Mouse (Mus musculus) embryonic facial prominence, embryonic 15.5 days (tissue): ENCODE measurements around the gene Igsf23. TPM values are rescaled to one million over a fixed set of nuclear protein-coding genes. Genes with fewer than 3 reads are reported as not detected.

ENCODE experiments used
- ATAC-seq: fragments of 200-750 bp; cut with Nextera tagmentation; 2 replicates; pipeline ENCODE4 v1.8.0; 2017; ENCODE audit warnings: low read depth, moderate TSS enrichment; ENCODE audit not compliant: insufficient number of reproducible peaks, low FRiP score, low TSS enrichment
- H3K27ac ChIP-seq: fragments of 300-500 bp; sonication (generic); replicated peaks from 2 replicates; pipeline ENCODE4 v1.5.1; 2015; ENCODE audit warnings: mild to moderate bottlenecking, inconsistent platforms
- H3K27me3 ChIP-seq: fragments of 300-500 bp; sonication (generic); 2 replicates; pipeline ENCODE4 v1.6.1; 2015; ENCODE audit warnings: inconsistent platforms
- H3K36me3 ChIP-seq: fragments of 300-500 bp; sonication (generic); 2 replicates; pipeline ENCODE4 v1.6.1; 2015; ENCODE audit warnings: mild to moderate bottlenecking, inconsistent platforms
- H3K4me1 ChIP-seq: fragments of 300-500 bp; sonication (generic); 2 replicates; pipeline ENCODE4 v1.6.1; 2015; ENCODE audit warnings: inconsistent platforms
- H3K4me2 ChIP-seq: fragments of 300-500 bp; sonication (generic); replicated peaks from 2 replicates; pipeline ENCODE4 v1.6.1; 2015; ENCODE audit warnings: mild to moderate bottlenecking, inconsistent platforms
- H3K4me3 ChIP-seq: fragments of 300-500 bp; sonication (generic); replicated peaks from 2 replicates; pipeline ENCODE4 v1.5.1; 2015; ENCODE audit warnings: mild to moderate bottlenecking, inconsistent platforms
- H3K9ac ChIP-seq: fragments of 300-500 bp; sonication (generic); 2 replicates; pipeline ENCODE4 v1.6.1; 2015; ENCODE audit warnings: inconsistent platforms
- H3K9me3 ChIP-seq: fragments of 300-500 bp; sonication (generic); replicated peaks from 2 replicates; pipeline ENCODE4 v1.6.1; 2016; ENCODE audit warnings: inconsistent platforms
- WGBS: fragments of 180-500 bp; shearing (Covaris S2); methylation state at CpG from one replicate; pipeline ENCODE4 v1.1.7; 2015; 5-methylcytosine and 5-hydroxymethylcytosine counted together
- polyA plus RNA-seq: library from polyadenylated mRNA; unstranded; fragments of >200 nt; fragmentation: Nextera tagmentation; extraction: Ambion mirVana; gene quantifications from 2 replicates; pipeline ENCODE4 v1.2.1, GENCODE M21; 2015

The Igsf23 gene
- polyA plus RNA-seq, 1 experiment from 2014 or later = 0.11 TPM

GRCm38 (mm10) chr7:19920166-19920505 lies 30.4 kb downstream of the Igsf23 start:
- ATAC-seq = no peak

GRCm38 (mm10) chr7:19914558-19914957 lies 36.0 kb downstream of the Igsf23 start:
- Histone ChIP-seq H3K27me3 (no peaks in the 10 kb centered on the region), H3K9me3 (no peaks in the 10 kb centered on the region), H3K4me1 (no peaks in the 10 kb centered on the region), H3K4me2 (no peak overlapping the region), H3K27ac (no peak overlapping the region), H3K4me3 (no peak overlapping the region), H3K36me3 (peaks cover 46% of the 10 kb centered on the region), H3K9ac (no peak overlapping the region)
- no peak for ATAC-seq
- 90% methylated on average over 7 of the region's 7 CpGs for WGBS

More at GRCm38 (mm10) chr7:19920166-19920505, 30.4 kb downstream of the Igsf23 start:
- Histone ChIP-seq H3K4me2 (peak overlapping the region; percentile 58), H3K36me3 (peaks cover 21% of the 10 kb centered on the region), H3K27ac (no peak overlapping the region), H3K4me1 (peaks cover 8% of the 10 kb centered on the region), H3K27me3 (no peaks in the 10 kb centered on the region), H3K9me3 (no peaks in the 10 kb centered on the region), H3K9ac (peak overlapping the region; percentile 9; the same call in 1 of the 2 replicates), H3K4me3 (peak overlapping the region; percentile 64)
- 34% methylated on average over 4 of the region's 4 CpGs for WGBS

GRCm38 (mm10) chr7:19911695-19912524 lies 38.6 kb downstream of the Igsf23 start:
- Histone ChIP-seq H3K27me3 (no peaks in the 10 kb centered on the region), H3K4me3 (no peak overlapping the region), H3K9ac (no peak overlapping the region), H3K4me2 (no peak overlapping the region), H3K9me3 (no peaks in the 10 kb centered on the region), H3K4me1 (no peaks in the 10 kb centered on the region), H3K36me3 (peaks cover 56% of the 10 kb centered on the region), H3K27ac (no peak overlapping the region)
- WGBS = 84% methylated on average over 23 of the region's 23 CpGs
- no peak for ATAC-seq

- no peak for ATAC-seq
- Histone ChIP-seq H3K4me3 (no peak overlapping the region), H3K4me1 (no peaks in the 10 kb centered on the region), H3K9me3 (no peaks in the 10 kb centered on the region), H3K27me3 (no peaks in the 10 kb centered on the region), H3K27ac (no peak overlapping the region), H3K9ac (no peak overlapping the region), H3K4me2 (no peak overlapping the region), H3K36me3 (peaks cover 56% of the 10 kb centered on the region)
- WGBS = 79% methylated on average over 6 of the region's 6 CpGs
Observed at GRCm38 (mm10) chr7:19911292-19911658, 39.3 kb downstream of the Igsf23 start.

GRCm38 (mm10) chr7:19910421-19911291 lies 39.9 kb downstream of the Igsf23 start:
- H3K27ac ChIP-seq = no peak overlapping the region
- H3K9ac ChIP-seq = no peak overlapping the region
- H3K9me3 ChIP-seq = no peaks in the 10 kb centered on the region
- 49% methylated on average over 21 of the region's 21 CpGs for WGBS
- H3K36me3 ChIP-seq = peaks cover 54% of the 10 kb centered on the region
- no peak overlapping the region for H3K4me2 ChIP-seq
- 0 out of 2 replicates have a peak, but pooled peaks have one; percentile 52 for ATAC-seq
- H3K4me3 ChIP-seq = no peak overlapping the region
- H3K4me1 ChIP-seq = no peaks in the 10 kb centered on the region
- no peaks in the 10 kb centered on the region for H3K27me3 ChIP-seq

GRCm38 (mm10) chr7:19889881-19890280 lies 60.7 kb downstream of the Igsf23 start:
- no peaks in the 10 kb centered on the region for H3K9me3 ChIP-seq
- no peaks in the 10 kb centered on the region for H3K4me1 ChIP-seq
- H3K27ac ChIP-seq = no peak overlapping the region
- no peak overlapping the region for H3K4me2 ChIP-seq
- H3K4me3 ChIP-seq = no peak overlapping the region
- H3K9ac ChIP-seq = no peak overlapping the region
- no peak for ATAC-seq
- WGBS = 50% methylated on average over 8 of the region's 8 CpGs
- H3K27me3 ChIP-seq = no peaks in the 10 kb centered on the region
- H3K36me3 ChIP-seq = no peaks in the 10 kb centered on the region

- Histone ChIP-seq H3K4me2 (no peak within 1 kb of the TSS), H3K36me3 (no peaks in the 10 kb centered on the region), H3K27ac (no peak within 1 kb of the TSS), H3K9me3 (no peaks in the 10 kb centered on the region), H3K4me1 (no peaks in the 10 kb centered on the region), H3K4me3 (no peak within 1 kb of the TSS), H3K9ac (no peak within 1 kb of the TSS), H3K27me3 (no peaks in the 10 kb centered on the region)
- 64% methylated on average over 7 of the region's 7 CpGs for WGBS
- 0 out of 2 replicates have a peak, but pooled peaks have one; percentile 2 for ATAC-seq
Observed at GRCm38 (mm10) chr7:19887849-19888248, 62.7 kb downstream of the Igsf23 start, which contains the start of gene Ceacam19. Gene Ceacam19 (minus strand): TSS chr7:19887965.

Other genes starting within 250 kb of the Igsf23 start
- 146 and 148 TPM in 2 replicates for gene Tomm40, start 235.3 kb downstream of the Igsf23 start, polyA plus RNA-seq
- 79.6 and 86.6 TPM in 2 replicates for gene Nectin2, start 200.3 kb downstream of the Igsf23 start, polyA plus RNA-seq
- 158 and 163 TPM in 2 replicates for gene Bcam, start 179.7 kb downstream of the Igsf23 start, polyA plus RNA-seq
- gene Cblc, start 153.9 kb downstream of the Igsf23 start, polyA plus RNA-seq = 13.2 and 17.2 TPM in 2 replicates
- 4.7 and 6.9 TPM in 2 replicates for gene Bcl3, start 128.0 kb downstream of the Igsf23 start, polyA plus RNA-seq
- gene Gm19345, start 98.8 kb downstream of the Igsf23 start, polyA plus RNA-seq = 0.59 TPM in 1 of 2 replicates, not detected in the other
- gene Ceacam16, start 89.5 kb downstream of the Igsf23 start, polyA plus RNA-seq = not detected in 2 replicates
- 4.1 and 5.5 TPM in 2 replicates for gene Ceacam19, start 62.8 kb downstream of the Igsf23 start, polyA plus RNA-seq
- 13.2 and 14.1 TPM in 2 replicates for gene Pvr, start 29.6 kb downstream of the Igsf23 start, polyA plus RNA-seq
- gene Ceacam20, start 14.7 kb upstream of the Igsf23 start, polyA plus RNA-seq = not detected in 2 replicates
- gene Nlrp9b, start 40.7 kb upstream of the Igsf23 start, polyA plus RNA-seq = not detected in 2 replicates
- gene Vmn1r91, start 148.9 kb upstream of the Igsf23 start, polyA plus RNA-seq = not detected in 2 replicates
- not detected in 2 replicates for gene Gm16442, start 171.8 kb upstream of the Igsf23 start, polyA plus RNA-seq
- gene Vmn1r93, start 188.3 kb upstream of the Igsf23 start, polyA plus RNA-seq = not detected in 2 replicates
- gene Vmn1r94, start 217.6 kb upstream of the Igsf23 start, polyA plus RNA-seq = not detected in 2 replicates
- gene Vmn1r95, start 243.0 kb upstream of the Igsf23 start, polyA plus RNA-seq = not detected in 2 replicates